Mouse (Mus musculus): ENCODE results near the gene Kif1b. TPM values are rescaled to one million over a fixed set of nuclear protein-coding genes. Genes with fewer than 3 reads are reported as not detected.
"Not testable (repeated sequence)": the region's sequence is repeated elsewhere in the genome, so short reads cannot be mapped to it uniquely, and the experiment has no call there.

Gene Kif1b
- polyA plus RNA-seq, 1 experiment, result 61.6 TPM

DNA sequence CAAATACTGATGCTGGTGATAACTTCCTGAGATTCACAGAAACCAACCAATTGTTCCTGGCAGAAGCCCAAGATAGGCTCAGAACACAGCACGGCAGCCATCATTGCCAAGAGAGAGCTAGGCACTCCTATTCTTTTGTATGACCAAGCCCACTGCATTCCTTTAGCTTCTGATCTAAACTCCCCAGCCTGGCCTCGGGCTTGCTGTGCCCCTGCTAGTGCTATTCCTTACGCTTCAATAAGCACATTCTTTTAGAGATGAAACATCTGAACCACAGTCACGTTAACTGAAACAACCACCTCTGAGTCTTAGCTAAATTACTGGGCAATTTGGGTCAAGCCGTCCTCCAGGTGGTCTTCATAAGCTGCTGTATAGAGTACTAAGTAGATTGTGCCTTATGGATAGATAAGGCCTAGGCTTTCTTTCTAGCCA is 87.4 kb downstream of the Kif1b start:
- DNase-seq (ENCODE audit: low read depth), result no peak

DNA sequence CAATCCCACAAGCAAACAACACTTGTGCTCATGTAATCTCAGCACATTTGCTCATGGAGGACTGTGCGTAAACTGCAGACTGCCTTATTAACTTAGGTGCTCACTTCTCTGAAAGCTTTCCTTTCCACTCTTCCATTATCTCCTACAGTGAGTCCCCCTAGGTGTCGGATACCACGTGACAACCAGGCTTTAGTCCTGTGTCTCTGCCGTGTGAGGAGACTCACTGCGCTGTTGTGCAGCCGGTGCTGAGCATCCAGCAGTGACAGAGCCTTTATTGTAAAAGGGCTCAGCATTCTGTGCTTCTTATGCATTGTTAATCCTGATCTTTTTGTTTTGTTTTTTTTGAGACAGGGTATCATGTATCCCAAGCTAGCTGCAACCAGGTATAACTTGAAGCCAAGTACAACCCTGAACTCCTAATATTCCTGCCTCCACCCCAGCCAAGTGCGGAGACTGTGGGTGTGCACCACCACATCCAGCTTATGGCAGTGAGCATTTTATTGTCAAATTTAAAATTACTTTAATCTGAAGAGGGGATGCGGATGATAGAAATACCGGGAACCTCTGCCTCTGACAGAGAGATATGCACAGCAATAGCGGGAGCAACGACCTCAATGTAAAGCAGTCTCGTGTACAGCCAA is 88.0 kb downstream of the Kif1b start:
- no peak for DNase-seq (ENCODE audit: low read depth)

- no peak for DNase-seq (ENCODE audit: low read depth)
These were observed 89.0 kb downstream of the Kif1b start for GRCm38 (mm10) chr4:149218476-149218875.

GRCm38 (mm10) chr4:149215982-149216381 is 91.5 kb downstream of the Kif1b start:
- no peak for DNase-seq (ENCODE audit: low read depth)

DNA sequence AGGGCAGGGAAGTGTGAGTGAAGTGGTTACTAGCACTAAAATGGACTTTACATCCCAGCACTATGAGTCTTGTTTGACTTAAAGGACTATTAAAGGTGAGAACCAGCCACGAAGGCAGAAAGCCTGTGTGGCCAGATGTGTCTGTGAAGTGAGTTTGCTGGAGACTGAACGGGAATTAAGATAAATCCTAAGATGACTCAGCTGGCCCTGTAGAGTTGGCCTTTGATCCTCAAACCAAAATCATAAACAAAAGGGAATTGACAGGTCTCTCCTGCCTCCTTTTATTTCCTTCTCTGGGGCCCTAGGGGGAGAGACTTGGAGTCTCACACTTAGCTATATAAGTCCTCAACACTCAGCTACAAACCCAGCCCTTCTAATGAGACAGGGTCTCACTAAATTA is 92.1 kb downstream of the Kif1b start:
- DNase-seq (ENCODE audit: low read depth), result no peak

DNA sequence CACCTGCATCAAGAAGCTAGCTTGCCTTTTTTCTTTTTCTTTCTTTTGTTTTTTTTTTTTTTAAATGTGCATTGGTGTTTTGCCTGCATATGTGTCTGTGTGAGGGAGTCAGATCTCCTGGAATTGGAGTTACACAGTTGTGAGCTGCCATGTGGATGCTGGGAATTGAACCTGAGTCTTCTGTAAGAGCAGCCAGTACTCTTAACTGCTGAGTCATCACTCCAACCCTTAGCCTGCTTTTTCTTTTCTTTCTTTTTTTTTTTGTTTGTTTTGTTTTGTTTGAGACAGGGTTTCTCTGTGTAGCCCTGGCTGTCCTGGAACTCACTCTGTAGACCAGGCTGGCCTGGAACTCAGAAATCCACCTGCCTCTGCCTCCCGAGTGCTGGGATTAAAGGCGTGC is 93.0 kb downstream of the Kif1b start:
- not testable (repeated sequence) for DNase-seq (ENCODE audit: low read depth)

DNA sequence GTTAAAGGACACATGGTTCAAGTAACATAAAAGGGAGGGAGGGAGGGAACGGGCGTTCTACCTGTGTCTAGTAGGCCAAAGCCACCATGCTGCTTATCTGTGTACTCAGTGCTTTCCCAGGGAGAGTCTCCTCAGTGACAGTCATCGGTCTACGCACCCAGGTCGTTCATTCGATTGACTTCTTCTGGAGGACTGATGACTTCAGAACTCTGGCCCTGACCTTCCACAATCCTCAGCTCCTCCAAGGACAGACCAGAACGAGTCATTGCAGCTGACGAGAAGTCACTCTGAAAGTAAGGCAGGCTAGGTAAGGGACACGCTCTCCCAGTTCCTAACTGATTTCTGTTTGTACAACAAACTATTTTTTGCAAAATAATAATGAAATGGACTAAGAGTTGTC is 94.0 kb downstream of the Kif1b start:
- DNase-seq (ENCODE audit: low read depth), result no peak

DNA sequence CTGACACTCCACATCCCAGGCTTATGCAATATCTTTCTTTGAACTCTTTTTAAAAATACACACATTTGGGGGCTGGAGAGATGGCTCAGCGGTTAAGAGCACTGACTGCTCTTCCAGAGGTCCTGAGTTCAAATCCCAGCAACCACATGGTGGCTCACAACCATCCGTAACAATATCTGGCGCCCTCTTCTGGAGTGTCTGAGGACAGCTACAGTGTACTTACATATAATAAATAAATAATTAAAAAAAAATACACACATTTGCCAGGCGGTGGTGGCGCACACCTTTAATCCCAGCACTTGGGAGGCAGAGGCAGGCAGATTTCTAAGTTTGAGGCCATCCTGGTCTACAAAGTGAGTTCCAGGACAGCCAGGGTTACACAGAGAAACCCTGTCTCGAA is 96.1 kb downstream of the Kif1b start:
- not testable (repeated sequence) for DNase-seq (ENCODE audit: low read depth)

DNA sequence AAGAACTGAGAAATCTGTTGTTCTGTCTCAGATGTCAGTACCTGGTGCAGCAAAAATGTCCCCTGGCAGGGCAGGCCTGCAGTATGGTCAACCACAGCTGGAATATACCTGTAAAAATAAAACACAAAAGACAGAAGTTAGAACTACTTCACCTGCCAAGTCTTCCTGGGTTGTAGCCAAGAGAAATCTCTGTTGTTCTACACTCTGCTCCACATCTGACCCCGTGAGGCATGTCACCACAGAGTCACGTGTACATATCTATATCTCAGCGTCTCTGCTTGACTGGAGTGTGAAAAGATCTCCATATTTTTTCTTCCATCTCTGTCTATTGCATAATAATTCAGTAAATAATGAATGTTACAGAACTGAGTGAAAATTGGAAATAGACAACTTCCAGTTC is 105.0 kb downstream of the Kif1b start:
- peak; percentile 24 for DNase-seq (ENCODE audit: low read depth)

DNA sequence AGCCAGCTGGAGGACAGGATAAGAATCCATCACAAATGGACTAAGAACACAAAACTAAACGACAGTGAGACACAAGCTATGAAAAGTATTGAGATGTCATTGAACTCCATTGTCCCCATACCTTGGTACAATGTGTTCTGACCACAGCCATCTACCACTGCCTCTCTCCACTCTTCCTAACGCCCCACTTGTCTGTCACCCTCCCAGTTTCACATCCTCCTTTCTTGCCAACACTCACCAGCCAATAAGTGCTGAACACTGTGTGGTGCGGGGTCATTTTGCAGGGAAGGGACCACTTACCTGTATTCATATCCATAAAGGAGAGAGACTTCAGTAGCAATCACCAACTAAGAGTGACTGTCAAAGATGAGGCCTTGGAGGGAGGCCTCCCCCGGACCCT is 106.4 kb downstream of the Kif1b start:
- no peak for DNase-seq (ENCODE audit: low read depth)

- no peak for DNase-seq (ENCODE audit: low read depth)
These were observed 110.3 kb downstream of the Kif1b start for GRCm38 (mm10) chr4:149197180-149197579.

DNA sequence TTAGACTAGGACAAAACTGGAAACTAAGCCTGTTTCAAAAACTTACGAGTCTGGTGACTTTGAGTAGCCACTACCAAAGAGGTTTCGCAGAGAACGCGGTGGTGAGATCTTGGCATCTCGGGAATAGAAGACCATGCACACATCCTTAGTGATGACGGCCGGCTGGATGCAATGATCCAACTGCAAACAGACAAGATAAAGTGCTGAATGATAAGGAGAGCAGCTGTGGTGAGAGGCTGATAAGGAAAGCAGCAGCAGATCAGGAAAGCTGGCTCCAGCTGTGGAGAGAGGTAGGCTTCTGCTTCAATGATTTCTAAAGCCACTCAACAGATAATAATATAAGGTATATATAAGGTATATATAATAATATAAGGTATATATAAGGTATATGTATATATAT is 116.4 kb downstream of the Kif1b start:
- no peak for DNase-seq (ENCODE audit: low read depth)

DNA sequence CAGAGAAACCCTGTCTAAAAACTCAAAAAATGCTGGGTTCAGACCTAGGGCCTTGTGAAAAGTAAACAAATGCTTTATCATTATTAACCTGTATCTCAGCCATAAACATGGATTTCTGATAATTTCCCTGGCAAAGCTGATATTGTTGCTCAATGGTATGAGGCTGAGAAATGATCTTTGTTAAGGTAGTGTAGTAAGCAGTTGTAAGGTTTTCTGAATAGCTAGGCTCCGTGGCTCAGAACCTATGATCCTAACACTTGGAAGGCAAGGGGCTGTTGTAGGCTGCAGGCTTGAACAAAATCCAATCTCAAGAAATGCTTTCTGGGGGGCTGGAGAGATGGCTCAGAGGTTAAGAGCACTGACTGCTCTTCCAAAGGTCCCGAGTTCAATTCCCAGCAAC is 118.9 kb downstream of the Kif1b start:
- DNase-seq (ENCODE audit: low read depth), result no peak

GRCm38 (mm10) chr4:149182755-149183154 is 124.7 kb downstream of the Kif1b start:
- DNase-seq (ENCODE audit: low read depth), result no peak

DNA sequence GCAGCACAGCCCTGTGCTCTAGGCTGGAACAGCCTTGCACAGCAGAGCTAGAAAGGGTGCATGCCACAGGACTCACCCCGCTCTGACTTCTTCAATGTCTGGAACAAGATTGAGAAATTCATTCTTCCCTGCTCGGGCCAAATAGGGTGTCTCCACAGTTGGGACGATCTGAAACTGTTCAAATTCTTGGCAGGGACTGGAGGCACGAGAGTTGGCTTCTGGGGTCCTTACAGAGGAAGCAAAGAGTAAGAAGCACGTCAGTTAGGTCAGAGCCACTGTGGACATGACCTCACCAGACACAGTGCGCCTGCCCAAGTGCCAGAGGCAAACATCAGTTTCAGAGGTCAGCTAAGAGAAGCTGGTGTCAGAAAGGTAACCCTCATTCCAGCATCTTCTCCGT is 125.3 kb downstream of the Kif1b start:
- DNase-seq (ENCODE audit: low read depth), result no peak

DNA sequence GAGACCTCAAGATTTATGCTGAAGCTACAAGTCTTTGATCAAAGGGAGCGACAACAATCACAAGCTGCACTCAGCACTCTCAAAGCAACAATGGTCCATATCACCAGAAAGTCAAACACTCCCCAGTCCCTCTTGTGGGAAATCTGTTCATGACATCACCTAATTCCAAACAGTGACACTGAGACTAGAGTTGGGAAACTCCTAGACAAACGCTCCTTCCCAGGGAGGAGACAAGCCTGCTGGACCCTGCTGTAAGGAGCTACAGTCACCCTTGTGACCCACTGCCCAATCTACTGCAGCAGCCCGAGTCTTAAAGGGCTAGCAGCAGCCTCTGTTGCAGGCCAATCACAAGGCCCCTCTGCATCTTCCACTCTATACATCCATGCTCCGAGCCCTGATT is 127.9 kb downstream of the Kif1b start:
- DNase-seq (ENCODE audit: low read depth), result no peak

GRCm38 (mm10) chr4:149179160-149179559 is 128.3 kb downstream of the Kif1b start:
- no peak for DNase-seq (ENCODE audit: low read depth)

DNA sequence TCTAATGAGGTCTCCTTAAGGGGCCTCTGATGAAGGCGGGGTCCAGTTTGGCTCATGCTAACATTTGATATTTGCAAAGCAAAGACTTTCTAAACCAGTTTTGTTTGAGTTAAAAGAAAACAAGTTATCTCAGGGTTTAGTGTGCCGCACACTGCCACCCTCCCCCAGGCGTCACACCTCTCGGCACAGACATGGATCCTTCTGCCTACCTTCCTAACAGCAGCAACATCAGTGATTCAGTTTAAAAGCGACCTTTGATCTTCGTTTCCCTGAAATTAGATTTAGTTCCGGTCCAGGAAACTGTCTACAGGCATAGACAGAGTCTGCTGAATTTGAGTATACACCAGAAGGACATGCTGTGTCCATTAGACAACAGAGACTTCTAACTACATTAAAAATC is 129.2 kb downstream of the Kif1b start:
- no peak for DNase-seq (ENCODE audit: low read depth)

GRCm38 (mm10) chr4:149177046-149177445 is 130.4 kb downstream of the Kif1b start:
- DNase-seq (ENCODE audit: low read depth), result no peak

DNA sequence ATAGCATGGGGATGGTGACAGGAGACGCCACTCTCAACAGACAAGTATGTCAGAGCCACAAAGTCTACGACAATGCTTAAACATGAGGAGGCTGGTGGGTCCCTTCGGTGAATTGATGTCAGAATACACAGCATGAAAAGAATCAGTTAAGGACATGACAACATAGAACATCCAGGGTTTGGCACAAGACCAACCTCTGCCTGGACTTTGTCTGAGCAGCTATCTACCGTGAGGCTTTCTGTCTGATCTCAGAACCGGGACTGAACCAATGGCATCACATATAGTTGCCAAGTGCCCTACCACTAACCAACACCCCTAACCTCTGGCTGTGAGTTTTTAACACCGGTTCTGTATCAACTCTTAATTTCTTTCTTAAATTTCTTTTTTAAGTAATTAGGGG is 130.8 kb downstream of the Kif1b start:
- DNase-seq (ENCODE audit: low read depth), result no peak

DNA sequence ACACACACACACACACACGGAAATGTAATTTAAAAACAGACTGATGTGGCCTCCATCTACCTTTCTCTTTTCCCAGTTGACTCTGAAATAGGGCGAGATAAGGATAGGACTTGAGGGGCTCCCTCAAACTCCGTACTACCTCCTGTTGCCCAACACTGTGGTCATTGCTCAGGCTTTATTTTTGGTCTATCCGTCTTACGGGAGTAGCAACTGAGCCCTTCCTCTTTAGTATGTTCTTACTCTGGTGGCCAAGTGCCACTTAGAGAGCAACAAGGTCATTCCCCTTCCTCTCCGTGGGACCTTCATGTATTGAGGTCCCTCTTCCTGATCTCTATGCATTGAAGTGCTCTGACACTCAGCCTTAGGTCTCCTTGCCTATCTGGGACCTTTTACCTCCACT is 133.8 kb downstream of the Kif1b start:
- no peak for DNase-seq (ENCODE audit: low read depth)

DNA sequence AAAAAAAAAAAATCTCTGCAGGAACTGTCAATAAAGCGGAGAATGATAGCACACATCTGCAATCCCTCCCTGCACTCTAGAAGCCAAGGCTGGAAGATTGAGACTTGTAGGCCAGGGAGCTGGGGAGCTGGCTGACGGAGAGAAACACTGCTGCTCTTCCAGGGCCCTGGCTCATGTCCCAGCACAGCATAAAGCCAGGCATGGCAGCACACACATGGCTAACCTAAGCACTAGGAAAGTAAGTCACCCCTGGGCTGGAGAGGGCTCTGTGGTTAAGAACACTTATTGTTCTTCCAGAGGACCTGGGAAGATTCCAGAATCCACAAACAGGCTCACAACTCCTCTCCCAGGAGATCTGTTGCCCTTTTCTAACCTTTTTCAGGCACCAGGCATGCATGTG is 134.8 kb downstream of the Kif1b start:
- DNase-seq (ENCODE audit: low read depth), result peak; percentile 90

DNA sequence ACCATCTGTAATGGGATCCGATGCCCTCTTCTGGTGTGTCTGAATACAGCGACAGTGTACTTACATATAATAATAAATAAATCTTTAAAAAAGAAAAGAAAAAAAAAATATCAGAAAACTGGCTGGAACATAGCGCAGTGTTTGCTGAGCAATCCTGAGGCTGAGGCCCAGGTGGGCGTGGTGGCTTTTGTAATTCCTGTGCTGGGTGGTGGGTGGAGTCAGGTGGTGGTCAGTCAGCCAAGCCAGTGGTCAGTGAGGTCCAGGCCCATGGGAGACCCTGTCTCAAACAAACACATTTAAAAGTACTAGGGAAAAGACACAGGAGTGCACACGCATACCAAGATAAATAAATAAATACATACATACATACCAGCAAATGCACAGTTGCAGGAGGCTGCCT is 135.4 kb downstream of the Kif1b start:
- DNase-seq (ENCODE audit: low read depth), result no peak

GRCm38 (mm10) chr4:149171581-149171981 is 135.9 kb downstream of the Kif1b start:
- DNase-seq (ENCODE audit: low read depth), result no peak
